Mouse (Mus musculus) liver, embryonic 14.5 days (tissue): Measurements from ENCODE around the gene Cat. TPM values are rescaled to one million over a fixed set of nuclear protein-coding genes. Genes with fewer than 3 reads are reported as not detected.

ENCODE experiments used
- ATAC-seq: fragments of 200-750 bp; cut with Nextera tagmentation; 2 replicates; pipeline ENCODE4 v1.8.0; 2017; ENCODE audit warnings: moderate number of reproducible peaks, mild to moderate bottlenecking, moderate library complexity; ENCODE audit not compliant: insufficient read depth
- DNase-seq, 3 experiments: peaks; one replicate each; pipeline ENCODE4 v3.0.0-alpha.2; 2012 to 2013; ENCODE audit warnings: low read depth in 3 of 3, low spot score in 3 of 3
- H3K27ac ChIP-seq: fragments of 300-500 bp; sonication (generic); 2 replicates; pipeline ENCODE4 v1.5.1; 2014; ENCODE audit warnings: moderate library complexity, mild to moderate bottlenecking, control low read depth, inconsistent platforms
- H3K27me3 ChIP-seq: fragments of 300-500 bp; sonication (generic); 2 replicates; pipeline ENCODE4 v1.6.1; 2014; ENCODE audit warnings: mild to moderate bottlenecking, low read length, moderate library complexity; ENCODE audit not compliant: control insufficient read depth, insufficient read depth
- H3K36me3 ChIP-seq: fragments of 300-500 bp; sonication (generic); replicated peaks from 2 replicates; pipeline ENCODE4 v1.6.1; 2014; ENCODE audit warnings: low read depth; ENCODE audit not compliant: control insufficient read depth, insufficient read depth
- H3K4me1 ChIP-seq, 2 experiments: fragments of 200-500 bp in 1 of 2; fragments of 300-500 bp in 1 of 2; sonication (generic) in 1 of 2; replicated peaks; 2 replicates each; pipeline ENCODE4 v1.6.1; 2012 to 2014; ENCODE audit warnings: antibody characterized with exemption in 1 of 2, inconsistent platforms in 1 of 2, low read length in 1 of 2; ENCODE audit not compliant: control insufficient read depth in 2 of 2, insufficient read depth in 2 of 2
- H3K4me2 ChIP-seq: fragments of 300-500 bp; sonication (generic); 2 replicates; pipeline ENCODE4 v1.6.1; 2014; ENCODE audit warnings: low read depth, mild to moderate bottlenecking, control low read depth, moderate library complexity
- H3K4me3 ChIP-seq, 2 experiments: fragments of 200-500 bp in 1 of 2; fragments of 300-500 bp in 1 of 2; sonication (generic) in 1 of 2; 2 replicates each; pipeline ENCODE4 v1.5.1; 2012 to 2014; ENCODE audit warnings: low read depth in 2 of 2, low read length in 2 of 2, mild to moderate bottlenecking in 2 of 2, control low read depth in 1 of 2, inconsistent platforms in 1 of 2, moderate library complexity in 1 of 2; ENCODE audit not compliant: insufficient read depth in 1 of 2
- H3K9ac ChIP-seq: fragments of 300-500 bp; sonication (generic); replicated peaks from 2 replicates; pipeline ENCODE4 v1.6.1; 2014; ENCODE audit warnings: mild to moderate bottlenecking, control low read depth, moderate library complexity
- H3K9me3 ChIP-seq: fragments of 300-500 bp; sonication (generic); 2 replicates; pipeline ENCODE4 v1.6.1; 2016; ENCODE audit warnings: low read length, mixed read lengths; ENCODE audit not compliant: control insufficient read depth
- CTCF ChIP-seq: IDR thresholded peaks from 2 replicates; pipeline ENCODE4 v1.5.1; 2016; ENCODE audit warnings: antibody characterized with exemption, low read depth, control low read depth
- EP300 ChIP-seq: IDR thresholded peaks from 2 replicates; pipeline ENCODE4 v1.6.1; 2016; ENCODE audit warnings: antibody characterized with exemption, low read depth
- WGBS: fragments of 180-500 bp; shearing (Covaris S2); extraction: QIAGEN DNeasy Blood & Tissue Kit; methylation state at CpG from one replicate; pipeline ENCODE4 v1.1.7; 2014; ENCODE audit not compliant: insufficient replicate concordance; 5-methylcytosine and 5-hydroxymethylcytosine counted together
- polyA plus RNA-seq, 2 experiments: library from polyadenylated mRNA; depleted of rRNA in 1 of 2; stranded (reverse) in 1 of 2; unstranded in 1 of 2; fragments of >200 nt; fragmentation: Nextera tagmentation in 1 of 2; extraction: Ambion mirVana in 1 of 2; gene quantifications; 2 replicates each; pipeline versions ENCODE4 v1.2.1 to v1.2.3; 2012 to 2014

The Cat gene
- polyA plus RNA-seq, 2 experiments: 90.2 to 155 TPM

- ATAC-seq (no peak), DNase-seq (no peak)
- Histone ChIP-seq H3K9ac (no peak overlapping the region; the same call in 1 of the 2 replicates), H3K27me3 (no peaks in the 10 kb centered on the region), H3K36me3 (peaks cover 48% of the 10 kb centered on the region), H3K9me3 (no peaks in the 10 kb centered on the region), H3K4me2 (0 out of 2 replicates have a peak overlapping the region, but pooled peaks have one; percentile 13), H3K4me3 (no peak overlapping the region), H3K4me1 (peaks cover 36 to 50% of the 10 kb centered on the region in 2 experiments), H3K27ac (no peak overlapping the region)
- 56% methylated on average over 4 of the region's 4 CpGs for WGBS
- TF ChIP-seq EP300 (no peak), CTCF (no peak)
Observed at GRCm38 (mm10) chr2:103477456-103477855, 7.5 kb downstream of the Cat start.

GRCm38 (mm10) chr2:103476657-103477056, 8.3 kb downstream of the Cat start:
- Histone ChIP-seq H3K9me3 (no peaks in the 10 kb centered on the region), H3K27me3 (no peaks in the 10 kb centered on the region), H3K4me1 (peaks cover 29 to 44% of the 10 kb centered on the region in 2 experiments), H3K27ac (no peak overlapping the region), H3K4me3 (no peak overlapping the region), H3K9ac (no peak overlapping the region), H3K36me3 (peaks cover 42% of the 10 kb centered on the region), H3K4me2 (no peak overlapping the region)
- ATAC-seq: no peak
- 33% methylated on average over 11 of the region's 11 CpGs for WGBS
- TF ChIP-seq CTCF (no peak), EP300 (no peak)
- DNase-seq: no peak

GRCm38 (mm10) chr2:103476180-103476579, 8.8 kb downstream of the Cat start:
- no peak overlapping the region for H3K4me2 ChIP-seq
- DNase-seq (no peak), ATAC-seq (no peak)
- H3K36me3 ChIP-seq: peaks cover 42% of the 10 kb centered on the region
- no peak overlapping the region for H3K9ac ChIP-seq
- 81% methylated on average over 2 of the region's 2 CpGs for WGBS
- H3K27ac ChIP-seq: no peak overlapping the region
- H3K9me3 ChIP-seq: no peaks in the 10 kb centered on the region
- H3K4me1 ChIP-seq: peaks cover 25 to 39% of the 10 kb centered on the region in 2 experiments
- no peaks in the 10 kb centered on the region for H3K27me3 ChIP-seq
- TF ChIP-seq EP300 (no peak), CTCF (no peak)
- no peak overlapping the region for H3K4me3 ChIP-seq

- no peak overlapping the region for H3K4me2 ChIP-seq
- DNase-seq (no peak), ATAC-seq (no peak)
- no peak overlapping the region for H3K9ac ChIP-seq
- 83% methylated on average over 3 of the region's 3 CpGs for WGBS
- H3K4me3 ChIP-seq: no peak overlapping the region
- H3K4me1 ChIP-seq: peaks cover 1 to 14% of the 10 kb centered on the region in 2 experiments; a peak in 3 of 4 replicates
- TF ChIP-seq CTCF (no peak), EP300 (no peak)
- no peaks in the 10 kb centered on the region for H3K9me3 ChIP-seq
- no peak overlapping the region for H3K27ac ChIP-seq
- H3K36me3 ChIP-seq: peaks cover 70% of the 10 kb centered on the region
- H3K27me3 ChIP-seq: no peaks in the 10 kb centered on the region
Observed at GRCm38 (mm10) chr2:103473362-103473761, 11.6 kb downstream of the Cat start.

- DNase-seq: no peak
- H3K4me3 ChIP-seq: no peak overlapping the region
- H3K9ac ChIP-seq: no peak overlapping the region
- no peaks in the 10 kb centered on the region for H3K9me3 ChIP-seq
- ATAC-seq: no peak
- peaks cover 89% of the 10 kb centered on the region for H3K36me3 ChIP-seq
- TF ChIP-seq CTCF (no peak), EP300 (no peak)
- no peak overlapping the region for H3K4me2 ChIP-seq
- H3K4me1 ChIP-seq: no peaks in the 10 kb centered on the region
- WGBS: 75% methylated on average over 10 of the region's 10 CpGs
- H3K27ac ChIP-seq: no peak overlapping the region
- H3K27me3 ChIP-seq: no peaks in the 10 kb centered on the region
Observed at GRCm38 (mm10) chr2:103466984-103467588, 17.9 kb downstream of the Cat start.
